ENCODE assay signal across 18 mouse cellular contexts in the genomic region with DNA sequence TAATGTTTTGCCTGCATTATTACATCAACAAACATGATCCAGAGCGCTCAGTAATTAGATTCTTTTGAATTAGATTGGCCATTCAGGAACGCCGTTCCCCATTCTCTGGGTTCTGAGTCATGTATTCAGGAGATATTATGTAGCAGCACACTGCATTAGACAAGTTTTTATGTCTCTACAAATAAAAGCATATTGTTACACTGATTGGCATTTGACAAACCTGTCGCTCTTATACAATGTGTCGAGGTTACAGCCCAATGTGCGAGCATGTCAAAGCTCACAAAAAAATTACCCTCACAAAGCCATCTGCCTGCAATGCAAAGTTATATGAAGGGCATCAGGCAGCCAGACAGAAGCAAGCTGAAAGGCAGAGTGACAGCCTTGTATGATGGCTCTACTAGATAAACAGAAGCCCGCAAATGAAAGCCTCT.
DNase-seq lines count a peak whose midpoint lies in the region; ATAC-seq and TF ChIP-seq lines count a peak whose summit lies in the region.
"Had no signal": no experiment of that assay in that cellular context is flagged by ENCODE, and none has a peak within 500 bp of the region (broad histone marks: within the 10 kb centered on the region; RNA-seq: fewer than 3 reads in every experiment).

No protein-coding gene starts in this region.

- no peak overlapping the region for H3K27ac ChIP-seq in embryonic facial prominence, embryonic 11.5 days (replicated peaks; ENCODE audit: low read depth, low read length)
- H3K27ac ChIP-seq in embryonic facial prominence, embryonic 10.5 days (replicated peaks) = no peak overlapping the region
- peak overlapping the region; percentile 63 for H3K27ac ChIP-seq in forebrain, embryonic 15.5 days (replicated peaks)
- H3K27ac ChIP-seq in hindbrain, postnatal 0 days = no peak overlapping the region
- no peak overlapping the region for H3K27ac ChIP-seq in neural tube, embryonic 15.5 days (replicated peaks)
- H3K27ac ChIP-seq: embryonic facial prominence, embryonic 15.5 days; heart, adult 2 months; liver, embryonic 14.5 days had no signal

- intact Hi-C loops in left cerebral cortex, postnatal 10 days (cut with DNase I) = no loop called here

- no peak for ATAC-seq in embryonic facial prominence, embryonic 11.5 days (replicated peaks; ENCODE audit: insufficient number of reproducible peaks, low FRiP score, low TSS enrichment, low read depth)
- peak; percentile 74 for ATAC-seq in forebrain, embryonic 15.5 days (replicated peaks)
- ATAC-seq in hindbrain, postnatal 0 days = no peak
- no peak for ATAC-seq in neural tube, embryonic 15.5 days (ENCODE audit: low FRiP score)

- WGBS in embryonic facial prominence, embryonic 11.5 days = 70% methylated on average over 7 of the region's 7 CpGs
- 64% methylated on average over 7 of the region's 7 CpGs for WGBS in embryonic facial prominence, embryonic 10.5 days
- 11% methylated on average over 7 of the region's 7 CpGs for WGBS in forebrain, embryonic 15.5 days
- 26% methylated on average over 7 of the region's 7 CpGs for WGBS in hindbrain, postnatal 0 days
- 22% methylated on average over 7 of the region's 7 CpGs for WGBS in neural tube, embryonic 15.5 days

- H3K4me2 ChIP-seq in embryonic facial prominence, embryonic 11.5 days (ENCODE audit: low read depth, low read length) = no peak overlapping the region
- peak overlapping the region; percentile 37 for H3K4me2 ChIP-seq in forebrain, embryonic 15.5 days (replicated peaks)
- H3K4me2 ChIP-seq in hindbrain, postnatal 0 days (ENCODE audit: low read depth, low read length) = peak overlapping the region; percentile 39
- peak overlapping the region; percentile 40 for H3K4me2 ChIP-seq in neural tube, embryonic 15.5 days
- H3K4me2 ChIP-seq: embryonic facial prominence, embryonic 15.5 days had no signal

- H3K9me3 ChIP-seq in embryonic facial prominence, embryonic 11.5 days (replicated peaks; ENCODE audit: control insufficient read depth, low read length) = no peaks in the 10 kb centered on the region
- no peaks in the 10 kb centered on the region for H3K9me3 ChIP-seq in embryonic facial prominence, embryonic 10.5 days
- H3K9me3 ChIP-seq in forebrain, embryonic 15.5 days = no peaks in the 10 kb centered on the region
- H3K9me3 ChIP-seq in hindbrain, postnatal 0 days (ENCODE audit: low read length) = no peaks in the 10 kb centered on the region
- H3K9me3 ChIP-seq in neural tube, embryonic 15.5 days (replicated peaks) = no peaks in the 10 kb centered on the region
- H3K9me3 ChIP-seq: embryonic facial prominence, embryonic 15.5 days had no signal

- no peaks in the 10 kb centered on the region for H3K27me3 ChIP-seq in embryonic facial prominence, embryonic 11.5 days (ENCODE audit: control insufficient read depth, insufficient read depth, low read length)
- H3K27me3 ChIP-seq in embryonic facial prominence, embryonic 10.5 days (replicated peaks; ENCODE audit: low read depth, poor library complexity, severe bottlenecking) = no peaks in the 10 kb centered on the region
- H3K27me3 ChIP-seq in forebrain, embryonic 15.5 days = peaks cover 8% of the 10 kb centered on the region
- no peaks in the 10 kb centered on the region for H3K27me3 ChIP-seq in hindbrain, postnatal 0 days (ENCODE audit: insufficient read depth, low read length)
- H3K27me3 ChIP-seq in neural tube, embryonic 15.5 days (replicated peaks) = no peaks in the 10 kb centered on the region
- H3K27me3 ChIP-seq: embryonic facial prominence, embryonic 15.5 days had no signal

- peak; percentile 31 for DNase-seq in embryonic facial prominence, embryonic 11.5 days (ENCODE audit: low spot score)
- DNase-seq in embryonic facial prominence, embryonic 10.5 days (ENCODE audit: low spot score) = no peak
- DNase-seq in hindbrain, postnatal 0 days (ENCODE audit: low spot score) = no peak
- no peak for DNase-seq in spleen, adult 12 weeks (ENCODE audit: low spot score)
- DNase-seq in left cerebral cortex, postnatal 10 days (ENCODE audit: extremely low spot score in 1 of 2, low spot score in 2 of 2) = no peak
- no peak for DNase-seq in heart, adult 11 months
- DNase-seq: adrenal gland, adult 8-10 months; cerebellum, adult 9-11 months; heart, adult 2 months; heart, postnatal 10 days; kidney, adult 11 months; kidney, postnatal 36 days; lung, postnatal 36 days; spleen, adult 18-20 months had no signal

- no peaks in the 10 kb centered on the region; the same call in 1 of the 2 replicates for H3K4me1 ChIP-seq in embryonic facial prominence, embryonic 11.5 days (ENCODE audit: control insufficient read depth, insufficient read depth, low read length)
- H3K4me1 ChIP-seq in embryonic facial prominence, embryonic 10.5 days = peaks cover 41% of the 10 kb centered on the region
- peaks cover 44% of the 10 kb centered on the region for H3K4me1 ChIP-seq in forebrain, embryonic 15.5 days
- H3K4me1 ChIP-seq in hindbrain, postnatal 0 days (ENCODE audit: insufficient read depth, low read length) = no peaks in the 10 kb centered on the region
- peaks cover 28% of the 10 kb centered on the region for H3K4me1 ChIP-seq in neural tube, embryonic 15.5 days
- H3K4me1 ChIP-seq: embryonic facial prominence, embryonic 15.5 days had no signal

- TF ChIP-seq CTCF in hindbrain, postnatal 0 days (IDR thresholded peaks at IDR 0.05; ENCODE audit: low read depth) = no peak

- no peak overlapping the region for H3K4me3 ChIP-seq in embryonic facial prominence, embryonic 11.5 days (ENCODE audit: low read depth, low read length)
- H3K4me3 ChIP-seq in embryonic facial prominence, embryonic 10.5 days = no peak overlapping the region
- H3K4me3 ChIP-seq in forebrain, embryonic 15.5 days = peak overlapping the region; percentile 2; the same call in 1 of the 2 replicates
- H3K4me3 ChIP-seq in hindbrain, postnatal 0 days (ENCODE audit: low read length) = no peak overlapping the region
- no peak overlapping the region for H3K4me3 ChIP-seq in neural tube, embryonic 15.5 days (replicated peaks)
- H3K4me3 ChIP-seq: embryonic facial prominence, embryonic 15.5 days; heart, adult 2 months had no signal

- no peaks in the 10 kb centered on the region for H3K36me3 ChIP-seq in embryonic facial prominence, embryonic 11.5 days (replicated peaks; ENCODE audit: control insufficient read depth, insufficient read depth, low read depth, low read length)
- H3K36me3 ChIP-seq in embryonic facial prominence, embryonic 10.5 days (replicated peaks) = no peaks in the 10 kb centered on the region
- H3K36me3 ChIP-seq in forebrain, embryonic 15.5 days = no peaks in the 10 kb centered on the region
- no peaks in the 10 kb centered on the region for H3K36me3 ChIP-seq in hindbrain, postnatal 0 days (ENCODE audit: insufficient read depth, low read length)
- no peaks in the 10 kb centered on the region for H3K36me3 ChIP-seq in neural tube, embryonic 15.5 days
- H3K36me3 ChIP-seq: embryonic facial prominence, embryonic 15.5 days had no signal

- no peak overlapping the region for H3K9ac ChIP-seq in embryonic facial prominence, embryonic 11.5 days (replicated peaks; ENCODE audit: low read length)
- H3K9ac ChIP-seq in forebrain, embryonic 15.5 days (replicated peaks) = 0 out of 2 replicates have a peak overlapping the region, but pooled peaks have one; percentile 7
- 0 out of 2 replicates have a peak overlapping the region, but pooled peaks have one; percentile 24 for H3K9ac ChIP-seq in hindbrain, postnatal 0 days (replicated peaks; ENCODE audit: low read length)
- no peak overlapping the region for H3K9ac ChIP-seq in neural tube, embryonic 15.5 days (replicated peaks)
- H3K9ac ChIP-seq: embryonic facial prominence, embryonic 15.5 days; liver, embryonic 14.5 days had no signal

Comparison
In these comparisons a context has a peak if more than half of its experiments do, and no peak if none do; other contexts are left out.
1. H3K9ac ChIP-seq: peak in forebrain, embryonic 15.5 days (single experiment) and hindbrain, postnatal 0 days (single experiment); none in embryonic facial prominence, embryonic 11.5 days (single experiment) and neural tube, embryonic 15.5 days (single experiment).